ENCODE assay signal across 21 mouse cellular contexts in genomic region chr2:118375522-118375921, GRCm38 (mm10). TPM values are rescaled to one million over a fixed set of nuclear protein-coding genes. Genes with fewer than 3 reads are reported as not detected.
DNase-seq lines count a peak whose midpoint lies in the region; ATAC-seq and TF ChIP-seq lines count a peak whose summit lies in the region.
"Had no signal": no experiment of that assay in that cellular context is flagged by ENCODE, and none has a peak within 500 bp of the region (broad histone marks: within the 10 kb centered on the region; RNA-seq: fewer than 3 reads in every experiment).

No protein-coding gene starts in this region.

- DNase-seq in 3T3-L1 (ENCODE audit: low read depth, low spot score) (peak; percentile 52), 416B (ENCODE audit: low read depth) (peak; percentile 76)
- no peak for DNase-seq in layer of hippocampus, adult 9-10 months (ENCODE audit: low spot score)
- no peak for DNase-seq in layer of hippocampus, adult 18-20 months (ENCODE audit: low spot score in 2 of 2)
- DNase-seq: adrenal gland, postnatal 14 days; cerebellum, adult 8-10 months; cerebellum, postnatal 14 days; forebrain, postnatal 0 days; gastrocnemius, postnatal 36 days; heart, adult 18-20 months; heart, postnatal 10 days; heart, postnatal 4 days had no signal

- no peak for TF ChIP-seq CTCF in embryonic fibroblast, embryonic 13.5 days (IDR thresholded peaks at IDR 0.05; ENCODE audit: borderline replicate concordance, insufficient read depth, low read length)

- peak overlapping the region; percentile 62; the same call in 1 of the 2 replicates for H3K27ac ChIP-seq in embryonic fibroblast, embryonic 13.5 days (ENCODE audit: insufficient read depth, low read length)
- H3K27ac ChIP-seq: embryonic facial prominence, embryonic 12.5 days; forebrain, embryonic 12.5 days; heart, embryonic 10.5 days; hindbrain, embryonic 12.5 days had no signal

- TF ChIP-seq POLR2A in embryonic fibroblast, embryonic 13.5 days (IDR thresholded peaks at IDR 0.05; ENCODE audit: low read depth, low read length) = no peak

- H3K4me1 ChIP-seq in embryonic fibroblast, embryonic 13.5 days (ENCODE audit: control insufficient read depth, insufficient read depth, low read length) = peaks cover 2% of the 10 kb centered on the region; the same call in 1 of the 2 replicates

- peak; percentile 69 for ATAC-seq in megakaryocyte progenitor cell, adult 5-6 weeks (replicated peaks; ENCODE audit: poor library complexity)
- ATAC-seq: forebrain, postnatal 0 days; hindbrain, embryonic 16.5 days; inflammation-experienced regulatory T-cells, adult 6 months had no signal

- no peak overlapping the region for H3K4me3 ChIP-seq in embryonic fibroblast, embryonic 13.5 days (ENCODE audit: insufficient read depth, low read length)
- H3K4me3 ChIP-seq: embryonic facial prominence, embryonic 12.5 days; forebrain, embryonic 12.5 days; heart, embryonic 10.5 days; hindbrain, embryonic 12.5 days had no signal

RNA-seq across cellular contexts. Expression of gene Gpr176, which starts 2.3 kb away (rescaled TPM):
- polyA plus RNA-seq in embryonic fibroblast, embryonic 13.5 days (2011; ENCODE audit: insufficient read length, low read depth, missing spikeins) = 60.0 and 79.4 TPM in 2 replicates
- not detected in 2 replicates for total RNA-seq in megakaryocyte progenitor cell, adult 5-6 weeks (2015)
- not detected in 2 replicates for total RNA-seq in megakaryocyte progenitor cell, adult 5-6 weeks (2017)
- 10 to 100 TPM; 10.8 to 12.0 TPM for total RNA-seq in layer of hippocampus, adult 18-20 months (2021)
- total RNA-seq: gastrocnemius, postnatal 36 days; MEL had no signal

RNA-seq across cellular contexts. Expression of gene Eif2ak4, which starts 12.9 kb away (rescaled TPM):
- 18.3 and 20.0 TPM in 2 replicates for polyA plus RNA-seq in embryonic fibroblast, embryonic 13.5 days (2011; ENCODE audit: insufficient read length, low read depth, missing spikeins)
- 14.1 and 19.8 TPM in 2 replicates for total RNA-seq in megakaryocyte progenitor cell, adult 5-6 weeks (2015)
- 16.7 and 17.9 TPM in 2 replicates for total RNA-seq in megakaryocyte progenitor cell, adult 5-6 weeks (2017)
- 10 to 100 TPM; 20.7 to 22.1 TPM for total RNA-seq in layer of hippocampus, adult 18-20 months (2021)

Comparison
In these comparisons a context has a peak if more than half of its experiments do, and no peak if none do; other contexts are left out.
1. DNase-seq: peak in 3T3-L1 (single experiment) and 416B (single experiment); none in layer of hippocampus, adult 9-10 months (single experiment) and layer of hippocampus, adult 18-20 months (0 of 2).
2. RNA of gene Gpr176, which starts 2.3 kb away (total RNA-seq): 10.8 to 12.0 TPM in layer of hippocampus, adult 18-20 months; not detected in megakaryocyte progenitor cell, adult 5-6 weeks; every median in the first group is over 10 times any median in the second.